Mouse (Mus musculus) brain, embryonic 14.5 days (tissue): ENCODE results near the gene Slc25a51.

Experiments used
- CTCF ChIP-seq: fragments of 200-500 bp; IDR thresholded peaks from 2 replicates; pipeline ENCODE4 v1.5.1; 2012; ENCODE audit warnings: inconsistent platforms, mild to moderate bottlenecking, moderate library complexity, borderline replicate concordance; ENCODE audit not compliant: insufficient read depth, insufficient read length; ENCODE audit errors: extremely low read depth
- POLR2A ChIP-seq: fragments of 200-500 bp; IDR thresholded peaks from 2 replicates; pipeline ENCODE4 v1.6.1; 2012; ENCODE audit warnings: mild to moderate bottlenecking, inconsistent platforms, borderline replicate concordance; ENCODE audit not compliant: poor library complexity, insufficient read depth, insufficient read length, severe bottlenecking; ENCODE audit errors: extremely low read depth

- TF ChIP-seq POLR2A, result no peak
- TF ChIP-seq CTCF, result no peak
Measured at GRCm38 (mm10) chr4:45405315-45405714, 3.3 kb downstream of the Slc25a51 start.
